Mouse (Mus musculus): Measurements from ENCODE around the gene Trp53inp2.

Trp53inp2 gene

DNA sequence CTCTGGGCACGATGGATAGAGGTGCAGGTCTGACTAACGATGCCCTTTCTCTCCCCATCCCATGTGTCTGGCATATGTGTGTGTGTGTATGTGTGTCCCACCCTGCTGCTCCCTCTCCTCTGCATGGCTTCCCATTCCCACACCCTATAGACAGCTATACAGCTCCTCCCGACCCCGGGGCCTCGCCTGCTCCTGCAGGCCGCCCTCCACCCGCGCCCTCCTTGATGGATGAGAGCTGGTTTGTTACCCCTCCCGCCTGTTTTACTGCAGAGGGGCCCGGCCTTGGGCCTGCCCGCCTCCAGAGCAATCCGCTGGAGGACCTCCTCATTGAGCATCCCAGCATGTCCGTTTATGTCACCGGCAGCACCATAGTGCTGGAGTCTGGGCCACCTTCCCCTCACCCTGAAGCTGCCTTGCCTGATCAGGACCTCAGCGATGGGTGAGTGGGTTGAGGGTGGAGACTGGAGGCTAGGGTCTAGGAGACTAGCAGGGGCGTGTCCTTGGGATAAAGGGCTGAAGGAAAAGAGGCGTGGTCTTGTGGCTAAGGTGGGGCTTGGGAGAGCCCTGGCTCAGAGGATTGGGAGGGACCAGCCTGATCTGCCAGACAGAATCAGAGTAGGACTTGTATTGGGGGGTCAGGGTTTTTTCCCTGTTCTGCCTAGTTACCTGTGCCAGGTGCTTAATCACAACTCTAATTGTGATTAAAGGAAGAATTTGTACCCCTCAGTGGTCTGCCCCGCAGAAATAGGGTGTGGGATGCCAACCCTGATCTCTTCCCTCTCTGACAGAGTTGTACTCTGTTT, 5.1 kb downstream of the Trp53inp2 start:
- peak in 1 of 2 experiments; percentile 35 for DNase-seq

DNA sequence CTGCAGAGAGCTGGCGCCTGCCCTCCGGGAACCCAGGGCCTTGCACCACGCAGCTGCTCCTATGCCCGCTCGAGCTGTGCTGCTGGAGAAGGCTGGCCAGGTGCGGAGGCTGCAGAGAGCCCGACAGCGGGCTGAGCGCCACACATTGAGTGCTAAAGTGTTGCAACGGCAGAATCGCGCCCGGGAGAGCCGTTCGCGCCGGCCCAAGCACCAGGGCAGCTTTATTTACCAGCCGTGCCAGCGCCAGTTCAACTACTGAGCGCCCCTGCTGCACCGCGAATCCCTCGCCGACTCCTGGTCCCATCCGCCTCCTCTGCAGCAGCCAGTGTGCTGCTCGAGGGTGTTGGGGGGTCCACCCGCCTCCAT, 5.7 kb downstream of the Trp53inp2 start:
- DNase-seq = peak; percentile 55 to 56

DNA sequence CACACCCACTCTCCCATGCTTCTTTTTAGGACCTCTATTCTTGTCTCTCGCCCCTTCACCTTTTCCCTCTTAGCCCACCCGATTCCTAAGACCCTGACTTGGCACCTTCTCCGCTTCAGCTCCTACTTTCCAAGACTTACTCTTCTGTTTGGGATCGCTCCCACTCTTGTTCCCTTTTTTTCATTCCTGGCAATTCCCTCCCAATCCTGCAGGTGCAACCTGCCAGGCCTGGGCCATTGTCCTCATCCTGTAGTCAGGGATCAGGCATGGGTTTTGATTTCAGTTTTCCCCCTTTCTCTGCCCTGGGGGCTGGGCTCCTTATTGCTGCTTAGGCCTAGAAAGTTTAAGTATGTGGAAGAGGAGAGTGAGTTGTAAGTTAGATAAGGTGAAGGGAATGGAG, 6.2 kb downstream of the Trp53inp2 start:
- peak in 1 of 2 experiments; percentile 22 for DNase-seq

DNA sequence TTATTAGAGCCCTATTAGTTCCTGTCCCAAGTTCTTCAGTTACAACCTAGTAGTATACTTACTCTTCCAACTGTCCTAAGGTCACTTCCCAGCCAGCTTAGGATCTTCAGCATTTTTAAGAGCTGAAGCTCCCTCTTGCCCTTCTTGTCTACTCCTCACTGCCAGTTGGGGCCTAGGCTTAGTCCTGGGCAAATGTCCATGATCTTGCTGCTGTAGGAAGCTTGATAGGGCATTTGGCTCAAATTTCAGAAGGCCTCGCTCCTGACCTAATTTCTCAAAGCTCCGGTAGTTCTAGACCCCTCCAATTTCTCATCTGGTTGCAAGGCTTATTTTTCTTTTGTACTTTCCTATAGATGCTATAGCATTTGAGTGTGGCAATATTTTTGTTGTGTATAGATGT, 7.7 kb downstream of the Trp53inp2 start:
- peak in 1 of 2 experiments; percentile 54 for DNase-seq

DNA sequence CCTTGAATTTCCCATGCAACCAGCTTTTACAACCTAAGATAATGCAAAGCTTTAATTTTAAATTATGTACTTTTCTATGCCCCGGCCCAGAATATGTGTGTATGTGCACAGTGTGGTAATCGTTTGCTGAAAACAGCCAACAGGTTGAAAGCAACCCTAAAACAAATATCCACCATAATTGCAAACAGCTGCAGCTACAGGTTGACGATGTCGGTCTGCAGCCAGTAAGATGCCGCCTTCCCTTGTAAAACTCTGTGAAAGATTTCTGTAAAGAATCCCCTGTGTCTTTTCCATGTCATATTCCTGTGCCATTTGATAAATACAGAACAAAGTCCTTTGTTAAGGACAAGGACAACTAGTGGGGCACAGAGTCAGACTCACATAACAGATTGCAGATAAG, 13.7 kb downstream of the Trp53inp2 start:
- DNase-seq = no peak

DNA sequence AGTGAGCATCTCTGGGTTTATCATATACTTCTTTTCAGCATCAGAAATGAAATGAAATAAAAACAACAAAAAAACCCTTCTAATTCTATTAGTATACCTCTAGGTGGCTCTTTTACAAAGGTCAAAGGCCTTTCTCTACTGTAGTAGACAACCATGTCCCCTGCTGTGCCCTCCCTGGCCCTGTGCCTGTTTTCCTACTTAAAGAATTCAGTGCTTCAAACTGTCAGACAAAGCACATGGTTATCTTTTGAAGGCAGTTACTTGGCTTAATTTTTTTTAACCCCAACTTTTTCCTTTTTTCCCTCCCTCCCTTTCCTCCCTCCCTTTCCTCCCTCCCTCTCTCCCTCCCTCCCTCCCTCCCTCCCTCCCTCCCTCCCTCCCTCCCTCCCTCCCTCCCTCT, 19.4 kb downstream of the Trp53inp2 start:
- peak; percentile 69 to 87 for DNase-seq

DNA sequence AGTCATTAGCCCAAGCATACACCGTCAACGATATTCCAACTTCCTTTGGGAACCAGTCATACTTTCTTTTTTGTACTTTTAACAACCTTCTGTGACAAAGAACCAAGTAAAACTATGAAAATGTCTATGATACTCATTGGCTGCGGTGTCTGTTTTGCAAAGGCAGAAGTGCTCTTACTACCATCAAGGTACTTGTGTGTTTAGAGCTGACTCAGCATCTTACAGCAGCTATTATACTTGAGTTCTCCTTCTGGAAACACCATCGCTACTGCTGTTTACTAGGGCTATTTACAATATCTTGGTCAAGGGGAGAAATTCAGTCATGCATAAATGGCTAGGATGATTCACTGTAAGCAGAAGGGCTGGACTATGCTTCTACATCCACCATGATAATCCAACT, 21.1 kb downstream of the Trp53inp2 start:
- DNase-seq = no peak

DNA sequence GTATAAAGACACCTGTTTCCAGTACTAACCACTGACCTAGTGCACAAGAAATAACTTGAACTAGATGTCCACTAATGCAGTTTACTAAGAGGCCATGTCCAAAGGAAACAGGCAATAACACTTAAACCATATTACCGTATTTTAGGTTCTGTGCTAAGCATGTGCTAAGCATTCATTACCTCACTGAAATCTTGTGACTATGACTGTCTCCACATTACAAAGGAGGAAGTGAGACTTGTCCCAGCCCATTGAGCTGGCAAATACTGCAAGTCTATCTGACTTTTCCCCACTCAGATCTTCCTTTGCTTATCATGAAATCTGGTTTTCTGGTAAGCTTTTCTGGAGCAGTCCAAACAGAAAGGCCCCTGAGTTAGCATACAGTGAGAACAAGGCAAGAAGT, 23.8 kb downstream of the Trp53inp2 start:
- no peak for DNase-seq

DNA sequence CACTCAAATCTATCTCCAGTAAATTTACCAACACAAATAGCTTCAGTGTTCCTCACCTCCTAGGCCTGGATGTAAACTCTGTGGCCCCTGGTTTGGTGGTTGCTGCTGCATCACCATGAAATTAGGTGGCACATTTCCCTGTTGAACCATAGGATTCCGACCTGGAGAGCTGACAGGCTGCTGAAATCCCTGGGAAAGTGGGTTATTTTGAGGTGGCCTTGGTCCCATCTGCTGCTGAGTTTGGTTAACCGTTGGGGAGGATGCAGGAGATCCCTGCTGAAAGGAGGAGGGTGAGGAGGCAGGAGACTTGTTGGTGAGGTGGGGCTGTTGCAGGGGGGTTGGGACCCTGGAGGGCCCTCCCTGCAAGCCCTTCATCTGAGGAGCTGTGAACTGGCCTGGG, 40.1 kb downstream of the Trp53inp2 start:
- peak; percentile 52 to 57 for DNase-seq

DNA sequence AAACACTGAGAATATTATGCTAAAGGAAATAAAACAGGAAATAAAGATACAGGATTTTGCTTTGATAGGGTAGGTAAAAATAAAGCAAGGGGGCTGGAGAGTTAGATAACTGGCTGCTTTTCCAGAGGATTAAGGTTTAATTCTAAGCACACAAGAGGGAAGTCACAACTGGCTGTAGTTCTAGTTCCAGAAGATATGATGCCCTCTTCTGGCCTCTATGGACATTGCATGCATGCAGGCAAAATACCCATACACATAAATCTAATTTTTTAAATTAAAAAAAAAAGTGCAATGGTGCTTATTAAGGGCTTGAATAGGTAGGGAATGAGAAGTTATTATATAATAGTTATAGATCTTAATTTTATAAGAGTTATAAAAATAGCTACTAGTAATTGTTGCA, 55.6 kb downstream of the Trp53inp2 start:
- DNase-seq = peak in 1 of 2 experiments; percentile 29

All from cerebellum, postnatal 25 days (tissue).